Mouse (Mus musculus): ENCODE data around the gene Mt3. TPM values are rescaled to one million over a fixed set of nuclear protein-coding genes. Genes with fewer than 3 reads are reported as not detected.
A peak's percentile ranks its signal among the peaks of the same experiment; 100 is the strongest.

The Mt3 gene
- 43.6 and 52.3 TPM in 2 replicates for polyA plus RNA-seq (2014; fragmentation: Nextera tagmentation; extraction: Ambion mirVana)

GRCm38 (mm10) chr8:94152513-94153300, at the start of gene Mt3:
Gene Mt3 (plus strand): TSS chr8:94152607.
- Histone ChIP-seq H3K27me3 (ENCODE audit: control insufficient read depth, insufficient read depth, low read length) (no peaks in the 10 kb centered on the region), H3K36me3 (ENCODE audit: control insufficient read depth, insufficient read depth, low read length) (no peaks in the 10 kb centered on the region), H3K4me3 (ENCODE audit: low read depth, low read length) (peak within 1 kb of the TSS; percentile 40), H3K27ac (ENCODE audit: low read depth, low read length) (no peak within 1 kb of the TSS), H3K4me2 (ENCODE audit: low read depth, low read length, severe bottlenecking) (peak within 1 kb of the TSS; percentile 79), H3K4me1 (replicated peaks; ENCODE audit: control insufficient read depth, insufficient read depth, low read length) (peaks cover 12% of the 10 kb centered on the region), H3K9me3 (ENCODE audit: control insufficient read depth, low read length) (no peaks in the 10 kb centered on the region), H3K9ac (ENCODE audit: low read length) (peak within 1 kb of the TSS; percentile 65)
- DNase-seq (ENCODE audit: low spot score) (peak; percentile 88), ATAC-seq (replicated peaks; ENCODE audit: low FRiP score) (peak; percentile 84)
- WGBS: 2% methylated on average over 29 of the region's 29 CpGs

GRCm38 (mm10) chr8:94104146-94104545, 48.3 kb upstream of the Mt3 start:
- WGBS: 53% methylated on average over 5 of the region's 5 CpGs

GRCm38 (mm10) chr8:94107871-94108270, 44.5 kb upstream of the Mt3 start:
- H3K27ac ChIP-seq (ENCODE audit: low read depth, low read length): no peak overlapping the region
- no peaks in the 10 kb centered on the region for H3K36me3 ChIP-seq (ENCODE audit: control insufficient read depth, insufficient read depth, low read length)
- H3K27me3 ChIP-seq (ENCODE audit: control insufficient read depth, insufficient read depth, low read length): no peaks in the 10 kb centered on the region
- DNase-seq (ENCODE audit: low spot score) (no peak), ATAC-seq (replicated peaks; ENCODE audit: low FRiP score) (no peak)
- H3K4me1 ChIP-seq (replicated peaks; ENCODE audit: control insufficient read depth, insufficient read depth, low read length): no peaks in the 10 kb centered on the region
- no peak overlapping the region for H3K4me2 ChIP-seq (ENCODE audit: low read depth, low read length, severe bottlenecking)
- 79% methylated on average over 3 of the region's 3 CpGs for WGBS
- H3K4me3 ChIP-seq (ENCODE audit: low read depth, low read length): no peak overlapping the region
- no peaks in the 10 kb centered on the region for H3K9me3 ChIP-seq (ENCODE audit: control insufficient read depth, low read length)
- H3K9ac ChIP-seq (ENCODE audit: low read length): no peak overlapping the region

More at GRCm38 (mm10) chr8:94104146-94104545, 48.3 kb upstream of the Mt3 start:
- ATAC-seq (replicated peaks; ENCODE audit: low FRiP score) (no peak), DNase-seq (ENCODE audit: low spot score) (no peak)
- Histone ChIP-seq H3K36me3 (ENCODE audit: control insufficient read depth, insufficient read depth, low read length) (no peaks in the 10 kb centered on the region), H3K9me3 (ENCODE audit: control insufficient read depth, low read length) (no peaks in the 10 kb centered on the region), H3K9ac (ENCODE audit: low read length) (no peak overlapping the region), H3K4me2 (ENCODE audit: low read depth, low read length, severe bottlenecking) (no peak overlapping the region), H3K4me3 (ENCODE audit: low read depth, low read length) (no peak overlapping the region), H3K27me3 (ENCODE audit: control insufficient read depth, insufficient read depth, low read length) (no peaks in the 10 kb centered on the region), H3K4me1 (replicated peaks; ENCODE audit: control insufficient read depth, insufficient read depth, low read length) (no peaks in the 10 kb centered on the region), H3K27ac (ENCODE audit: low read depth, low read length) (no peak overlapping the region)

- ATAC-seq (replicated peaks; ENCODE audit: low FRiP score) (no peak), DNase-seq (ENCODE audit: low spot score) (no peak)
- Histone ChIP-seq H3K27me3 (ENCODE audit: control insufficient read depth, insufficient read depth, low read length) (no peaks in the 10 kb centered on the region), H3K36me3 (ENCODE audit: control insufficient read depth, insufficient read depth, low read length) (no peaks in the 10 kb centered on the region), H3K4me1 (replicated peaks; ENCODE audit: control insufficient read depth, insufficient read depth, low read length) (no peaks in the 10 kb centered on the region), H3K9me3 (ENCODE audit: control insufficient read depth, low read length) (no peaks in the 10 kb centered on the region), H3K27ac (ENCODE audit: low read depth, low read length) (no peak overlapping the region), H3K4me3 (ENCODE audit: low read depth, low read length) (no peak overlapping the region), H3K4me2 (ENCODE audit: low read depth, low read length, severe bottlenecking) (no peak overlapping the region), H3K9ac (ENCODE audit: low read length) (no peak overlapping the region)
- WGBS: 69% methylated on average over 6 of the region's 6 CpGs
Observed at GRCm38 (mm10) chr8:94109396-94109795, 43.0 kb upstream of the Mt3 start.

- WGBS: 84% methylated on average over 5 of the region's 5 CpGs
- H3K9ac ChIP-seq (ENCODE audit: low read length): no peak overlapping the region
- no peaks in the 10 kb centered on the region for H3K27me3 ChIP-seq (ENCODE audit: control insufficient read depth, insufficient read depth, low read length)
- no peak overlapping the region for H3K27ac ChIP-seq (ENCODE audit: low read depth, low read length)
- H3K4me2 ChIP-seq (ENCODE audit: low read depth, low read length, severe bottlenecking): no peak overlapping the region
- no peak overlapping the region for H3K4me3 ChIP-seq (ENCODE audit: low read depth, low read length)
- ATAC-seq (replicated peaks; ENCODE audit: low FRiP score): no peak
- DNase-seq (ENCODE audit: low spot score): no peak
- H3K4me1 ChIP-seq (replicated peaks; ENCODE audit: control insufficient read depth, insufficient read depth, low read length): no peaks in the 10 kb centered on the region
- no peaks in the 10 kb centered on the region for H3K36me3 ChIP-seq (ENCODE audit: control insufficient read depth, insufficient read depth, low read length)
- H3K9me3 ChIP-seq (ENCODE audit: control insufficient read depth, low read length): no peaks in the 10 kb centered on the region
Observed at GRCm38 (mm10) chr8:94109835-94110234, 42.6 kb upstream of the Mt3 start.

GRCm38 (mm10) chr8:94110526-94111177, 41.8 kb upstream of the Mt3 start:
- Histone ChIP-seq H3K27me3 (ENCODE audit: control insufficient read depth, insufficient read depth, low read length) (no peaks in the 10 kb centered on the region), H3K9me3 (ENCODE audit: control insufficient read depth, low read length) (no peaks in the 10 kb centered on the region), H3K4me1 (replicated peaks; ENCODE audit: control insufficient read depth, insufficient read depth, low read length) (no peaks in the 10 kb centered on the region), H3K27ac (ENCODE audit: low read depth, low read length) (no peak overlapping the region), H3K9ac (ENCODE audit: low read length) (no peak overlapping the region), H3K36me3 (ENCODE audit: control insufficient read depth, insufficient read depth, low read length) (no peaks in the 10 kb centered on the region), H3K4me3 (ENCODE audit: low read depth, low read length) (no peak overlapping the region), H3K4me2 (ENCODE audit: low read depth, low read length, severe bottlenecking) (no peak overlapping the region)
- no peak for DNase-seq (ENCODE audit: low spot score)
- no peak for ATAC-seq (replicated peaks; ENCODE audit: low FRiP score)
- 74% methylated on average over 6 of the region's 6 CpGs for WGBS

GRCm38 (mm10) chr8:94113435-94113834, 39.0 kb upstream of the Mt3 start:
- Histone ChIP-seq H3K4me1 (replicated peaks; ENCODE audit: control insufficient read depth, insufficient read depth, low read length) (peaks cover 4% of the 10 kb centered on the region; the same call in 1 of the 2 replicates), H3K27me3 (ENCODE audit: control insufficient read depth, insufficient read depth, low read length) (no peaks in the 10 kb centered on the region), H3K27ac (ENCODE audit: low read depth, low read length) (no peak overlapping the region), H3K9me3 (ENCODE audit: control insufficient read depth, low read length) (no peaks in the 10 kb centered on the region), H3K36me3 (ENCODE audit: control insufficient read depth, insufficient read depth, low read length) (no peaks in the 10 kb centered on the region), H3K4me2 (ENCODE audit: low read depth, low read length, severe bottlenecking) (no peak overlapping the region), H3K9ac (ENCODE audit: low read length) (no peak overlapping the region), H3K4me3 (ENCODE audit: low read depth, low read length) (no peak overlapping the region)
- DNase-seq (ENCODE audit: low spot score) (no peak), ATAC-seq (replicated peaks; ENCODE audit: low FRiP score) (no peak)
- WGBS: 60% methylated on average over 1 of the region's 1 CpGs

- no peaks in the 10 kb centered on the region for H3K9me3 ChIP-seq (ENCODE audit: control insufficient read depth, low read length)
- H3K36me3 ChIP-seq (ENCODE audit: control insufficient read depth, insufficient read depth, low read length): no peaks in the 10 kb centered on the region
- H3K4me1 ChIP-seq (replicated peaks; ENCODE audit: control insufficient read depth, insufficient read depth, low read length): peaks cover 7% of the 10 kb centered on the region; the same call in 1 of the 2 replicates
- no peak overlapping the region for H3K9ac ChIP-seq (ENCODE audit: low read length)
- H3K27me3 ChIP-seq (ENCODE audit: control insufficient read depth, insufficient read depth, low read length): no peaks in the 10 kb centered on the region
- 85% methylated on average over 2 of the region's 2 CpGs for WGBS
- no peak overlapping the region for H3K4me2 ChIP-seq (ENCODE audit: low read depth, low read length, severe bottlenecking)
- DNase-seq (ENCODE audit: low spot score) (no peak), ATAC-seq (replicated peaks; ENCODE audit: low FRiP score) (no peak)
- no peak overlapping the region for H3K27ac ChIP-seq (ENCODE audit: low read depth, low read length)
- H3K4me3 ChIP-seq (ENCODE audit: low read depth, low read length): no peak overlapping the region
Observed at GRCm38 (mm10) chr8:94113972-94114371, 38.4 kb upstream of the Mt3 start.
